Mouse (Mus musculus) R1 (cell line): ENCODE measurements around the gene Trf.

Experiments used
- DNase-seq: peaks from one replicate; pipeline ENCODE4 v3.0.0-alpha.2; 2018; ENCODE audit warnings: low read depth, low spot score

The Trf gene

GRCm38 (mm10) chr9:103154568-103154967, 75.7 kb downstream of the Trf start:
- DNase-seq, result peak; percentile 78
